Mouse (Mus musculus) monocyte, adult 5-6 weeks (primary cell): ENCODE measurements around the gene Krt28. TPM values are rescaled to one million over a fixed set of nuclear protein-coding genes. Genes with fewer than 3 reads are reported as not detected.
A peak's percentile ranks its signal among the peaks of the same experiment; 100 is the strongest.

Source experiments
- ATAC-seq: fragments of 153-309, 156-312 bp; replicated peaks from 2 replicates; pipeline ENCODE4 v1.8.0; 2017; ENCODE audit warnings: mild to moderate bottlenecking; ENCODE audit not compliant: low TSS enrichment, insufficient number of reproducible peaks, severe bottlenecking, poor library complexity, low FRiP score
- total RNA-seq: library from RNA; stranded (forward); fragments of 200-1000, 200-491, 200-594 nt; gene quantifications from 3 replicates; pipeline ENCODE4 v1.2.3, GENCODE M21; 2017

Krt28 gene
- total RNA-seq = not detected in 3 replicates

- no peak for ATAC-seq
Observed at GRCm38 (mm10) chr11:99374803-99375202, at the start of gene Krt28. TSS of gene Krt28 (minus strand) at chr11:99374903.

DNA sequence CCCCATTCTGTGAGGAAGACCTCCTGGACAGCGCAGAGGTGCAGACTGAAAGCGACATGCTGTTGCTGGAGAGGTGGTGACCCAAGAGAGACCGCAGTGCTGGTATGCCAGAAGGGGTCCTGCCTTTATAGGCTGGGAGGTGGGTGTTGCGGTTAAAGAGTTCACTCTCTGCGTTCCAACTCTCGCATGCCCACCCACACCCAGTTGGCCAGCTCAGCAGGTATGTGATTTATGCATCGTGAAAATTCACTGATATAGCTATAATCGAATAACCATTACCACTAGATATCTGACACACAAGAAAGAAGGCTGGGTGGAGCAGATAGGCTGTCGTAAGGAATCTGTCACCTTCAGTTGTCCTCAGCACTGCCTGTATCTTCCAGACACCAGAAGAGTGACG is 47.5 kb upstream of the Krt28 start, which contains the start of gene Krt12:
Krt12 (minus strand) TSS at position 101 of the 400 bp plus-strand sequence.
- no peak for ATAC-seq

GRCm38 (mm10) chr11:99420586-99420985 is 45.9 kb upstream of the Krt28 start:
- ATAC-seq = no peak

DNA sequence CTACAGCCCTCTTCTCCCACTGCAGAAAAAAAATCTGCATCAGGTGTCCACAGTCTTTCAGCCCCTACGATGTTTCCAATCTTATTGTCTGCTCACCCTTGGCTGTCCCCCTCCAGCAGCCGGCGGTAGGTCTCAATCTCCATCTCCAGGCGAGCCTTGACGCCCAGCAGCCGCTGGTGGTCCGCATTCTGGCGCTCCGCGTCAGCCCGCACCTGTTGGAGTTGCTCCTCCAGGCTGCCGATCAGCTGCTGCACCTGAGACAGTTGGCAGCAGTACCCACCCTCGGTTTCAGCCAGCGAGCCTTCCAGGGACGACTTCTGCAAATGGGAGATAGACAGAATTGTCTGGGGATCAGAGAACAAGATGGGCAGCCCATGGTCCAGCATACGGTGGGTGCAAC is 43.1 kb upstream of the Krt28 start:
- ATAC-seq = no peak

DNA sequence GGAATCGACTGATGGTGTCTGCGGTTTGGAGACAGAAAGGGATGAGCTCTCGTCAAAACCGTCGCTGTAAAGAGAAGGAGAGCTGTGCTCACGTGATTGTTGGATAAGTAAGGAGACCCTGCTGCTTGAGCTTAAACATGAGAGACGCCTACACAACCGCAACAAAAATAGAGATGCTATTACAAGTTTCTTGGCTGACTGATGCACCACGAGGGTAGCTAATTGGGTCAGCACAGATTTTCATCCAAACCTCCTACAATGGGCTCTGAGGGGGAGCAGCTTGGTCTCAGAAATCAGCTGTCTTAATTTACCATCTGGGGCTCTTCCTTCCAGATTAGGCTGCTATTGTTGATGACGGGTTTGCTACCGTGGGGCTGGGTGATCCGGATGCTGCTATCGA is 42.2 kb upstream of the Krt28 start:
- no peak for ATAC-seq

- no peak for ATAC-seq
Observed at GRCm38 (mm10) chr11:99414463-99415147, 39.9 kb upstream of the Krt28 start.

DNA sequence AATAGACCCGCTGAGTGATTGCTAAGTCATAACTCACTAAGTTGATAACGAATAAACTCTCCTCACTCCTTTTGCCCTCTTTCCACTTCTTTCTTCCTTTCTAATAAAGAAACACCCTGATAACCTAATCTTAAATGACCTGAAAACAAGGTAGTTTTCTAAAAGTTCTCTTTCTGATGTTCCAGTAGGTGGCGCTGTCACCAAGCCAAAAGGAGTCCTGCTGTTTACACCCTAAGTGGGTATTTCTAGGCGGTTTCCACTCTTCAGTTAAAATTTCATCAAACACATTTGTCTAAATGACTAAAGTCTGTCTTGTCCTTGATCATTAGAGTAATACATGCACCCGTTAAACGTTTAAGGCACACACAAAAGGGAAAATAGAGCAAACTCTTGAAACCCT is 38.5 kb upstream of the Krt28 start:
- ATAC-seq = no peak

DNA sequence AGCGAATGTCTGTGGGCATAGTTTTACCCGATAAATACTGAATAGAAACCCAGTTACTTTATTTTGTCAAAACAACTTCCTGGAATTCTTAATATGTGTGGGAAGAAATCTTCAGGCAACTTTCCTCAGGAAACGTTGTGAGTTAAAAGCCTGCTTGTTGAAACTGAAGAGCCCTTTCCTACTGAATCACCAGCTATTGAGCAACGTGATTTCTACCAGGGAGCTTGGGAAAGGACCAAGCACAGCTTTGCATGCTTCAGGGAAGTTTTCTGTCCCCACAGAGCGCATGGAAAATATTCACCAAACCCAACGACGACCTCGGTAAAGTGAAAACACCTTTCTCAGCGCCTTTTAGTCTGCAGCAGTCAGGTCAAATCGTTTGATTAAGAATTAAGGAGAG is 31.5 kb upstream of the Krt28 start:
- ATAC-seq = no peak

- ATAC-seq = no peak
Observed at GRCm38 (mm10) chr11:99399956-99400549, 25.4 kb upstream of the Krt28 start.

GRCm38 (mm10) chr11:99398832-99399231 is 24.1 kb upstream of the Krt28 start:
- no peak for ATAC-seq

DNA sequence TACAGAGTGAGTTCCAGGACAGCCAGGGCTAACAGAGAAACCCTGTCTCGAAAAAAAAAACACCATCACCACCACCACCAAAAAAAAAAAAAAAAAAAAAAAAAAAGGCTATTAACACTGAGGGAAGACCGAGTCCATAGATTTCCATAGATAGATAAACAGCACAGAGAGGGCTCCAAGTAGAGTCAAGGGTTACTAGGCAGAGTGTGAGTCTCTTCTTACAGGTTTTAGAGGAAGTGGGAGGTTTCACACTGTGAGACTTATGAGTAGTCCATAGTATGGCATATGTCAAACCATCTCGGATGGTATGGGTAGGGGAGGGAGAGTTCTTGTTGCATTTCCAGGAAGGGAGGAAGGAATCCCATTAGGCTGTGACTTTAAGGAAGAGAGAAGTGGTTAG is 23.4 kb upstream of the Krt28 start:
- no peak for ATAC-seq

DNA sequence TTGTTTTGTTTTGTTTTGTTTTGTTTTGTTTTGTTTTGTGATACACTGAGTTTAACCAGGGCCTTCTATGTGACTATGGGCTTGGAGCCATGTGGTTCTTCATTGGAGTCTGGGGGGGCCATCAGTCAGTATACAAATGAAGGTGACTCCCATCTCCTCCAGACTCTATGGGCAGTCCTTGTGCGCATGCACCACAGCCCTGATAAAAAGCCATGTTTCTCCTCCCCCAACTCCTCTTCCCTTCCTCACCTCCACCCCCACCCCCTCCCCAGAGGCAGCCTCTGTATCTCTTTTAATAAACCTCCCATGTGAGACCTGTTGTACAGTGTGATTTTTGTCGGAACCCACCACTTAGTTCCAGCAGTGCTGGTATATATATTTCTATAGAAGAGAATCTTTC is 22.0 kb upstream of the Krt28 start:
- ATAC-seq = no peak

DNA sequence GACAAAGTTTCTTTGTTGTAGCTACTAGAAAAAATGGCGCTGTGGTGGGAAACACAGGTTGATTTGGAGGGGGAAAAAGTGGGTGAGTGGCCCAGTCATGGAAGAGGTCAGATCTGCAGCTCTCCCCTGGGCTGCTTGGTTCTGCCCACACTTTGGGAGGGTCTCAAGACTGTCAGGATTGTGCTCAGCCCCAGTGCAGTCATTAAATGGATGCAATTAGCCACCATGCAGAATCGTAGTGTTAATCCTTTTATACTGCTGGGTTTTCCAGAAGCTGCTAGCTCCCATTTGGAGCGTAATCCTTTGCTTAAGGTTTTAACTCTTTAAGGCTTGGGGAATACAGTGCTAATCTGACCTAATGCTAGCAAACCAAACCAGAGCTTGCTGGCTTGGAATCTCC is 21.3 kb upstream of the Krt28 start:
- ATAC-seq = no peak

GRCm38 (mm10) chr11:99392492-99392891 is 17.8 kb upstream of the Krt28 start:
- no peak for ATAC-seq

GRCm38 (mm10) chr11:99391375-99391774 is 16.7 kb upstream of the Krt28 start:
- ATAC-seq = no peak

DNA sequence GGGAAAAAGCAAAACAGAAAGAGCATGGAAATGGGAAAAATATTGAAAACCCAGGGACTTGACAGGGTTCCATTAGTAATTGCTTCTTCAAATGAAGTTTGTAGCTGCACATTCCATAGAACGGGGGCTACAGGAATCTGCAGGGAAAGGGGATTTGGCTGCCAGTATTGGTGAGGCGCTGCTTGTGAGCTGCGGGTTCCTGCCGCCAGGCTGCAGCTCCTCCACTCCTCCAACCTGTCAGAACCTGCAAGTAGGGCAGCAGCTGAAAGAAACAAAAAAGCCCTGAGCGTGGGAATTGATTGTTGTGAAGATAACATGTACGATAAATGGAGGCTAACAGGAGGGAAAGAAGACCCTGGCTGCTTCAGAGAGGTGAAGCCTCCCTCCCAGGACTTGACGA is 16.2 kb upstream of the Krt28 start:
- no peak for ATAC-seq

DNA sequence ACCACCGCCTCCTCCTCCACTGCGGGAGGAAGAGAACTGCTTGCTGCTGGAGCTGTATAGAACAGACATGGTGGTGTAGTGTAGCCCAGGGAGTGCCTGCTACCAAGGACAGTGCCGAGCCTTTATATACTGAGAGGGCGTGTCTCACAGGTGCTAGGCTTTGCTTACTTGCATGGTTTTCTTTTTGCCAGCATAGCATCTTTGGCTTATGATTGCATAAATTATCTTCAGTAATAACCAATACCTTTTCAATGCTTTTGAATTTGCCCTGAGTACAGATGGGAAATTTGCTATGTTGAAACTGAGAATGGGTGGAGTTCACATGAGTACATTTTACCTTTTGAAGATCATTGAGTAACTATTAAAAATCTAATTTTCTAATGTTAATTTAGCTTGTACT is 14.6 kb upstream of the Krt28 start, which contains the start of gene Krt10:
Krt10 (minus strand) TSS at position 101 of the 400 bp plus-strand sequence.
- no peak for ATAC-seq

DNA sequence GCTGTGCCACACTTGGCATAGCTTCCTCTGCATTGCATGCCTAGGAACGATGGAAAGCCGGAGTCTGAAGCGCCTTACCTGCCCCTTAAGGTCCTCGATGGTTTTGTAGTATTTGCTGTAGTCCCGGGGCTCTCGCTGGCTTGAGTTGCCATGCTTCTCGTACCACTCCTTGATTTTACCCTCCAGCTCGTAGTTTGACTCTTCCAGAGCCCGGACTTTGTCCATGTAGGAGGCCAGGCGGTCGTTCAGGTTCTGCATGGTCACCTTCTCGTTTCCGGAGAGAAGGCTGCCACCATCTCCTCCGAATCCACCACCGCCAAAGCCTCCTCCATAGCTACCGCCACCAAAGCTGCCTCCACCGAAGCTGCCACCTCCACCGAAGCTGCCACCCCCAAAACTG is 14.0 kb upstream of the Krt28 start:
- no peak for ATAC-seq

DNA sequence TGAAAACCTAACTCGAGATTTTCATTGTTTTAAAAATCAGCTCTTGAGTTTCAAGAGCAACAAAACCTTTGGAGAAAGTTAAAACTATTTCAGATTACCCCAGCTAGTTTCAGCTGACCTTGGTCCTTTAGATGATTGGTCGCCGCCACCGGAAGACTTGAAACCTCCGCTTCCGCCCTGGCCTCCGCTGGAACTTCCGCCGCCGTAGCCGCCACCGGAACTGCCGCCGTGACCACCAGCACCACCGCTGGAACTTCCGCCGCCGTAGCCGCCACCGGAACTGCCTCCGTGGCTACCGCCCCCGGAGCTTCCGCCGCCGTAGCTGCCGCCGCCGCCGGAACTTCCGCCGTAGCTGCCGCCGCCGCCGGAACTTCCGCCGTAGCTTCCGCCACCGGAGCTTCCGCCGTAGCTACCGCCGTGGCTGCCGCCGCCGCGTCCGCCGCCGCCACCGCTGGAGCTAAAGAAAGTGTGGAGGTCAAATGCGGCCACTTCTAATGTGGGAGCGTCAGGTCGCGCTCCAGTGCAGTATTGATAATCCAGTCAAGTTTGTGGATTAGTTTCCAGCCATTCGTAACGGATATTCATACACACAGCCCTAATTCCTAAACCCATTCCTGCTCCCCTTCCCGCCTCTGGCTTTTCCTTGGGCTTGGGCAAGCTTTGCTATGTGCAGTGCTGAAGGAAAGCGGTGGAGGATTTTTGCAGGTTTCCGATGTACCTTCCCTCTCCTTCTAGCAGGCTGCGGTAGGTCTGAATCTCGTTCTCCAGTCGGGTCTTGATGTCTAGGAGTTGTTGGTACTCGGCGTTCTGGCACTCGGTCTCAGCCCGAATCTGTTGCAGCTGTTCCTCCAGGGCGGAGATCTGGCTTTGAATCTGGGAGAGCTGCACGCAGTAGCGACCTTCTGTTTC is 11.4 kb upstream of the Krt28 start:
- peak; percentile 92 for ATAC-seq
